Mouse (Mus musculus) limb, embryonic 15.5 days (tissue): ENCODE data around the gene Shisa7. TPM values are rescaled to one million over a fixed set of nuclear protein-coding genes. Genes with fewer than 3 reads are reported as not detected.
A peak's percentile ranks its signal among the peaks of the same experiment; 100 is the strongest.
"Not testable (repeated sequence)": the region's sequence is repeated elsewhere in the genome, so short reads cannot be mapped to it uniquely, and the experiment has no call there.

Experiments
- ATAC-seq: fragments of 200-750 bp; cut with Nextera tagmentation; 2 replicates; pipeline ENCODE4 v1.8.0; 2017; ENCODE audit warnings: low read depth, moderate TSS enrichment; ENCODE audit not compliant: insufficient number of reproducible peaks, low FRiP score, low TSS enrichment
- H3K27ac ChIP-seq: fragments of 300-500 bp; sonication (generic); 2 replicates; pipeline ENCODE4 v1.5.1; 2015; ENCODE audit warnings: moderate library complexity, mild to moderate bottlenecking, inconsistent platforms
- H3K27me3 ChIP-seq: fragments of 300-500 bp; sonication (generic); 2 replicates; pipeline ENCODE4 v1.6.1; 2015; ENCODE audit warnings: inconsistent platforms
- H3K36me3 ChIP-seq: fragments of 300-500 bp; sonication (generic); 2 replicates; pipeline ENCODE4 v1.6.1; 2015; ENCODE audit warnings: inconsistent platforms
- H3K4me1 ChIP-seq: fragments of 300-500 bp; sonication (generic); 2 replicates; pipeline ENCODE4 v1.6.1; 2015; ENCODE audit warnings: inconsistent platforms
- H3K4me2 ChIP-seq: fragments of 300-500 bp; sonication (generic); 2 replicates; pipeline ENCODE4 v1.6.1; 2015; ENCODE audit warnings: mild to moderate bottlenecking, inconsistent platforms
- H3K4me3 ChIP-seq: fragments of 300-500 bp; sonication (generic); 2 replicates; pipeline ENCODE4 v1.5.1; 2015; ENCODE audit warnings: mild to moderate bottlenecking, inconsistent platforms
- H3K9ac ChIP-seq: fragments of 300-500 bp; sonication (generic); 2 replicates; pipeline ENCODE4 v1.6.1; 2015; ENCODE audit warnings: inconsistent platforms
- H3K9me3 ChIP-seq: fragments of 300-500 bp; sonication (generic); 2 replicates; pipeline ENCODE4 v1.6.1; 2016; ENCODE audit warnings: inconsistent platforms
- WGBS: fragments of 180-500 bp; shearing (Covaris S2); methylation state at CpG from one replicate; pipeline ENCODE4 v1.1.7; 2015; 5-methylcytosine and 5-hydroxymethylcytosine counted together
- polyA plus RNA-seq: library from polyadenylated mRNA; unstranded; fragments of >200 nt; fragmentation: Nextera tagmentation; extraction: Ambion mirVana; gene quantifications from 2 replicates; pipeline ENCODE4 v1.2.1, GENCODE M21; 2015

The Shisa7 gene
- polyA plus RNA-seq, 1 experiment from 2014 or later, result 0.32 TPM

DNA sequence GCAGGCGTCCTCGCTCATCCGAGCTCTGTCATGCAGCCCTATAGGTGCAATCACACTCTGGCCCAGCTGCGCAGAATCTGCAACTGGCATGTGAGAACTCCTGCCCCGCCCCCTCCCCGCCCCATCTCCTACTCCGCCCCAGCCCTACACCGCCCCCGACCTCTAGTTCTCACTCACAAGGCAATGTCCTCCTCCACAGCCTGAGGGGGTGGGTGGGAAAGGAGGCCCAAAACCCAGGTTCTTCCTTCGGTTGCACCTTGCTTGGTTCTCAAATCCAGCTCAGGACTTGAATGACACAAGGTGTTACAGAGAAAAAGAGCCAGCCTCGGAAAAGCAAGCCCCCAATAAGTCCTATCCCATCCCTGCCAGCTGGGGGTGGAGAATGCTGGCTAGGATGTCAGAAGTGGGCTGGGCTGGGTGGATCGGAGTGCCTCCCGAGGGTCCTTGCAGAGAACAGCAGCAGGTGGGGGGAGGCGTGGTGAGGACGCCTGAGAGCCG, 1.8 kb downstream of the Shisa7 start:
- H3K4me1 ChIP-seq, result peaks cover 29% of the 10 kb centered on the region
- 1% methylated on average over 16 of the region's 16 CpGs for WGBS
- H3K27ac ChIP-seq, result no peak overlapping the region
- no peaks in the 10 kb centered on the region for H3K36me3 ChIP-seq
- peak overlapping the region; percentile 84 for H3K4me2 ChIP-seq
- H3K4me3 ChIP-seq, result peak overlapping the region; percentile 42; the same call in 1 of the 2 replicates
- H3K9me3 ChIP-seq, result no peaks in the 10 kb centered on the region
- peaks cover 79% of the 10 kb centered on the region for H3K27me3 ChIP-seq
- ATAC-seq, result peak; percentile 56; the same call in 1 of the 2 replicates
- no peak overlapping the region for H3K9ac ChIP-seq

DNA sequence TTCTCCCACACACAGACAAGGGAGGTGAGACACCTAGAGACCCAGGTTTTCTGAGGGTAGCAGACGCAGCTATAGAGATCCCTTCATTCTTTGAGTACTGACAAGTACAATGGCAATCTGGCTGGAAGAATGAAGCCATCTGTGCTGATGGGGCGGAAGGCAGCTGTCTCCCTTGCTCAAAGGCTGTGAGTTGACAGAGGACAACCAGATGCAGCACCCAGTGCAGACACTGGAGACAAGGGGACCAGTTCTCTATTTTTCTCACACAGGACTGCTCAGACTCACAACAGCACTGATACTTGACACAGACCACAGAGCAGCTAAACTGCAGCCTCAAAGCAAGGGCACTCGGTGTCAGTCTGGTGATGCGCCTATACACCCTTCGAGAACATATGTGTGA, 2.4 kb downstream of the Shisa7 start:
- H3K27ac ChIP-seq, result no peak overlapping the region
- H3K4me2 ChIP-seq, result no peak overlapping the region
- H3K4me1 ChIP-seq, result peaks cover 29% of the 10 kb centered on the region
- no peak overlapping the region for H3K9ac ChIP-seq
- no peak overlapping the region for H3K4me3 ChIP-seq
- peaks cover 85% of the 10 kb centered on the region for H3K27me3 ChIP-seq
- no peaks in the 10 kb centered on the region for H3K9me3 ChIP-seq
- H3K36me3 ChIP-seq, result no peaks in the 10 kb centered on the region
- 45% methylated on average over 5 of the region's 5 CpGs for WGBS
- no peak for ATAC-seq

GRCm38 (mm10) chr7:4837639-4838038, 6.9 kb downstream of the Shisa7 start:
- Histone ChIP-seq H3K27me3 (peaks cover 89% of the 10 kb centered on the region), H3K9me3 (no peaks in the 10 kb centered on the region), H3K27ac (no peak overlapping the region), H3K4me1 (peaks cover 16% of the 10 kb centered on the region), H3K4me2 (no peak overlapping the region), H3K4me3 (no peak overlapping the region), H3K9ac (no peak overlapping the region), H3K36me3 (no peaks in the 10 kb centered on the region)
- ATAC-seq, result no peak
- 14% methylated on average over 1 of the region's 1 CpGs for WGBS

DNA sequence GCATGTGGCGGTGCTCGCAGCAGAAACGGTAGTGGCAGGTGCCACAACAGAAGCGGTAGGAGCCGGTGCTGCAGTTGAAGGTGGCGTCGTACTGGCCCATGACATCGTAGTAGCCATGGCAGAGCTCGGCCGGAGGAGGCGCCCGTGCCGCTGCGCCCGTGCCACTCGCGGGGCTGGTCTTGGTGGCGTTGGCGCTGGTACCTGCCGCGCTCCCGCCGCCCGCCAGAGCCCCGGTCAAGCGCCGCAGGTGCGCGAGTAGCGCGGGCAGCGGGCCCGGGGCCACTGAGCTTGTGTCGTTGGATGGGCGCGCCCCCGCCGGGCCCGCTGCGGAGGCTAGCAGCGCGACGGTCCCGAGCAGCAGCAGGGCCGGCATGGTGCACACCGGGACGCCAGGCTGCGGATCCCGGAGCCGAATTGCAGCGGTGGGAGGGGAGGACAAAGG, 8.1 kb downstream of the Shisa7 start:
- ATAC-seq, result no peak
- WGBS, result under 1% methylated on average over 51 of the region's 51 CpGs
- peaks cover 85% of the 10 kb centered on the region for H3K27me3 ChIP-seq
- H3K9ac ChIP-seq, result no peak overlapping the region
- H3K36me3 ChIP-seq, result no peaks in the 10 kb centered on the region
- H3K4me1 ChIP-seq, result peaks cover 11% of the 10 kb centered on the region
- H3K4me3 ChIP-seq, result peak overlapping the region; percentile 47
- peak overlapping the region; percentile 88 for H3K4me2 ChIP-seq
- no peak overlapping the region for H3K27ac ChIP-seq
- no peaks in the 10 kb centered on the region for H3K9me3 ChIP-seq

DNA sequence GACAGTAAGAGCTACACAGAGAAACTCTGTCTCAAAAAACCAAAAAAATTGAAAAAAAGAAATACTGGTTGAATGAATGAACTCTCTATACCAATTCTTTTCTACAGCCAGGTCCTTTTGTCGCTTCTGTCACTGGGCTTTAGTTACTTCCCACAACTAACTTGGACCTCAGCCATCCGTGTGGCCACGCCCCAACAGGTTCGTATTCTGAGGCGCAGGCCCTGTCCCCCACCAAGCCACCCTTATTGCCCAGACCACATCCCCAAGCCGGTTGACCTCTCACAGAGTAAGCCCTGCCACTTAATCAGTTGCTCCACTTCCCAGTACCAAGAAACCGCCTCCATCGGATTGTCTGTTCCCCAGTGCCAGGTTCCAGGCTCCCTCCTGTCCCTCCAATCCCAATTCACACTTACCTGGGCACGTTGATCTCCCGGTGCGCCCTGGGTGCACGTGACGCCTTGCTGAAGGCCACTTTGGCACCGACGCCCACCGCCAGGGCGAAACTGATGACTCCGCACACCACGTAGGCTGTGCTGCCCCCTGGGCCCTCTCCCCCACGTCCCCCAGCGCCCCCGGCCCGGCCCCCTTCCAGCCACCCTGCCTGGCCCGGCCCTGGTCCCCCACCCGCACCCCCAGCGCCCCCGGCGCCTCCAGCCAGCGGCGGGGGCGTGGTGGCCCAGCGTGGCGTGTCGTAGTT, 8.7 kb downstream of the Shisa7 start:
- 4% methylated on average over 32 of the region's 34 CpGs for WGBS
- Histone ChIP-seq H3K4me2 (peak overlapping the region; percentile 88), H3K36me3 (no peaks in the 10 kb centered on the region), H3K9me3 (no peaks in the 10 kb centered on the region), H3K4me1 (peaks cover 11% of the 10 kb centered on the region), H3K27ac (no peak overlapping the region), H3K4me3 (peak overlapping the region; percentile 47), H3K9ac (no peak overlapping the region), H3K27me3 (peaks cover 85% of the 10 kb centered on the region)
- no peak for ATAC-seq

DNA sequence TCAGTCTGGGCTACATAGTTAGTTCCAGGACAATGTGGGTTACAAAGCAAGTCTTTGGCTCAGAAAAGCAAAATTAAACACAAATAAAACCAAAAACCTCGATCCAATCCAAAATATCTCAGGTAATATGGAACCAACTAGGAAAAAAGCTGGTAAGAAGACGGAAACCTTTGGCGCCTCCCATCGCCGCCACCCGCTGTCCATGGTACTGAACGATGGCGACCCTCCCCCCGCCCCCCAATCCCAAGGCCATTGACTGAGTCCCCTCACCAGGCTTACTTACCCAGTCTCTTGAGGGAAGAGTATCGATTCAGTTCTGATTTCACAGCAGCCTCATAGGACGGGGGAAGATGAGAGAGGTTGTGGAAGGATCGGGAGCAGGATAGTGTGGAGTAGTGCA, 14.0 kb downstream of the Shisa7 start:
- Histone ChIP-seq H3K9ac (no peak overlapping the region), H3K4me3 (no peak overlapping the region), H3K27ac (no peak overlapping the region), H3K4me2 (no peak overlapping the region), H3K4me1 (0 out of 2 replicates have a peak, but pooled peaks cover 3% of the 10 kb centered on the region), H3K27me3 (peaks cover 54% of the 10 kb centered on the region), H3K36me3 (no peaks in the 10 kb centered on the region), H3K9me3 (no peaks in the 10 kb centered on the region)
- 4% methylated on average over 12 of the region's 12 CpGs for WGBS
- ATAC-seq, result no peak

DNA sequence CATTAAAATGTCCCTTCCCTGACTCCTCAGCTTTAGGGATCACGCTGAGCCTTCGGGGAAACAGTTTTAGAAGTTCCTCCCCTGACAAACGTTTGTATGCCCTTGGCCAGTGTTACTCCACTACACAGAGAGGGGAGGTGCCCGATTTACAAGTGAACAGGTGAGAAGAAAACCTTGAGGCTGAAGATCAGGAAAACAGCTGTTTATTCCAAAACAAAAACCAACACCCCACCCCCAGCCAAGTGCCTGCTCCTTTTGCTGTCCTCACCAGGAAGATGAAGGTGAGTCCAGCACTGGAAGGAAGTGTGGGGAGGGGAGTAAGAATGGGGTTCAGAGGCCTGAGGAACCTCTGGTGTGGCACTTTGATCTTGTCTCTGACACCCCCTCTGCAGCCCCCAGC, 19.1 kb downstream of the Shisa7 start:
- Histone ChIP-seq H3K4me1 (no peaks in the 10 kb centered on the region), H3K27me3 (peaks cover 12% of the 10 kb centered on the region), H3K4me2 (no peak overlapping the region), H3K36me3 (no peaks in the 10 kb centered on the region), H3K9ac (no peak overlapping the region), H3K9me3 (no peaks in the 10 kb centered on the region), H3K27ac (no peak overlapping the region), H3K4me3 (no peak overlapping the region)
- ATAC-seq, result no peak
- 46% methylated on average over 4 of the region's 4 CpGs for WGBS

DNA sequence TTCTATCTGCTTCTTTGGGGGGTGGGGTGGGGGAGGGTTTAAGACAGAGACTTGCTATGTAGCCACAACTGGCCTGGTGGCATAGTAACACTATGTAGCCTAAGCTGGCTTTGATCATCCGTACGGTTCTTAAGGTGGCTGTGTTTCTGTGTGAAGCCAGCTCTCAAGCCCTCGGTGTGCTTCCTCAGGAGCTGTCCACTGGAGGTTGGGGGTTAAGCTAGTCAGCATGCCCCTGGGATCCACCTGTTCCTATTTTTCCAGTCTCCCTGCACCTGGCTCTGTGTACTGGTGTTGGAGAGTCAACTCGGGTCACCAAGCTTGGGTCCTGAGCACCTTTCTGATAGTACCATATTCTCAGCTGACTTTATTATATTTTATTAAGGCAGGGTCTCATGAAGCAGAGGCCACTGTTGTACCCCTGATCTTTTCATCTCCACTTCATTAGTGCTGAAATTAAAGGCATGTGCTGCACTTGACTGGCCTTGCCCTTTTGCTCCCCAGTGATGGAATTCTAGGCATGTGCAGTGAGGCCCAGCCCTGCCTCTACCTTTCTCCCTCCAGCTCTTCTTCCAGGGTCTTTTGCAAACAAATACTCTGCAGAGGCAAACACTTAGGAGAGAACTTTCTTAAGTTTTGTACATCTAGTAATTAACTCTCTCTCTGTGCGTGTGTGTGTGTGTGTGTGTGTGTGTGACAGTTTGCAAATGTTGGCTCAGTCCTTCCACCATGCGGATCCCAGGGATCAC, 22.2 kb downstream of the Shisa7 start:
- H3K27ac ChIP-seq, result no peak overlapping the region
- WGBS, result 51% methylated on average over 6 of the region's 6 CpGs

DNA sequence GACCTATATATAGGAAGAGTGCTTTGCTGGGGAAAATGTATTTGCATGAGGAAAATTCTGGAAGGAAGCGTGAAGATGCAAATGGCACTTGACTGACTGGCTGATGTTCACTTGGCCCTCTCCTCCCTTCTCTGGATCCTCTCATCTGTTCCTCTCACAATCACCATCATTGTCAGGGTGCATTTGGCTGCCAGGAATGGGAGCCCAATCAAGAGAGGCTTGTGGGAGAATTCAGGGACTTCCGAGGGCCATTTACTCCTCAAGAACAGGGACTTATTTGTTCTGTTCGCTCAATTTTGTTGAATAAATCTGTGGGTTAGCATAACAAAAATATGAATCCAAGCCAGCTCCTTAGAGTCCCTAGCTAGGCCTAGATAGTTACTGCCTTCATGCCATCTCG, 22.8 kb downstream of the Shisa7 start:
- Histone ChIP-seq H3K27me3 (peaks cover 4% of the 10 kb centered on the region; the same call in 1 of the 2 replicates), H3K4me2 (no peak overlapping the region), H3K36me3 (no peaks in the 10 kb centered on the region), H3K4me3 (no peak overlapping the region), H3K9me3 (no peaks in the 10 kb centered on the region), H3K27ac (no peak overlapping the region), H3K9ac (no peak overlapping the region), H3K4me1 (no peaks in the 10 kb centered on the region)
- no peak for ATAC-seq
- WGBS, result 86% methylated on average over 4 of the region's 4 CpGs

More for the DNA sequence above, 22.2 kb downstream of the Shisa7 start:
- Histone ChIP-seq H3K36me3 (no peaks in the 10 kb centered on the region), H3K4me3 (no peak overlapping the region), H3K9ac (no peak overlapping the region), H3K4me1 (no peaks in the 10 kb centered on the region), H3K9me3 (no peaks in the 10 kb centered on the region), H3K4me2 (no peak overlapping the region), H3K27me3 (peaks cover 4% of the 10 kb centered on the region; the same call in 1 of the 2 replicates)
- ATAC-seq, result no peak

- H3K4me1 ChIP-seq, H3K36me3 ChIP-seq, H3K9me3 ChIP-seq, H3K27me3 ChIP-seq, H3K4me2 ChIP-seq, H3K4me3 ChIP-seq, H3K27ac ChIP-seq, ATAC-seq, H3K9ac ChIP-seq: not testable (repeated sequence)
- WGBS, result 84% methylated on average over 7 of the region's 7 CpGs
Observed at GRCm38 (mm10) chr7:4820925-4821324, 23.6 kb downstream of the Shisa7 start.

DNA sequence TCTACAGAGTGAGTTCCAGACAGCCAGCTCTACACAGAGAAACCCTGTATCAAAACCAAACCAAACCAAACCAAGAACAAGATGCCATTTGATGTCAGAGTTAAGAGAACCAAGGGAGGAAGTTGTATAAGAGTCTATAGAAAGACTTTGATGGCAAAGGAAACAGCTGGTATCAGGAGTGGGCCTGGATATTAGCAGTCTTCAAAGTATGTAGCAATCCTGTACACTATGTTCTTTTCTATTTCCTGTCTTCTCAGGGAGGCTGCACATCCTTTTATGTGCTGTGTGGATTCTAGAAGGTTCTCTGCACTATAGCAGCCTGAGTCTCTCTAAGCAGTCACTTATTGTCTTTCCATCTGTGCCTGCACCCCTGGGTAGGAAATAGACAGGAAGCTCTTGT, 27.9 kb downstream of the Shisa7 start:
- no peaks in the 10 kb centered on the region for H3K9me3 ChIP-seq

More for the DNA sequence above, 27.9 kb downstream of the Shisa7 start:
- Histone ChIP-seq H3K27ac (no peak overlapping the region), H3K4me2 (no peak overlapping the region), H3K4me1 (peaks cover 6% of the 10 kb centered on the region; the same call in 1 of the 2 replicates), H3K9ac (no peak overlapping the region), H3K4me3 (no peak overlapping the region), H3K27me3 (no peaks in the 10 kb centered on the region), H3K36me3 (no peaks in the 10 kb centered on the region)
- no peak for ATAC-seq
